Mouse (Mus musculus): ENCODE measurements around the gene Tmem240.
"Not testable (repeated sequence)": the region's sequence is repeated elsewhere in the genome, so short reads cannot be mapped to it uniquely, and the experiment has no call there.

Gene Tmem240

DNA sequence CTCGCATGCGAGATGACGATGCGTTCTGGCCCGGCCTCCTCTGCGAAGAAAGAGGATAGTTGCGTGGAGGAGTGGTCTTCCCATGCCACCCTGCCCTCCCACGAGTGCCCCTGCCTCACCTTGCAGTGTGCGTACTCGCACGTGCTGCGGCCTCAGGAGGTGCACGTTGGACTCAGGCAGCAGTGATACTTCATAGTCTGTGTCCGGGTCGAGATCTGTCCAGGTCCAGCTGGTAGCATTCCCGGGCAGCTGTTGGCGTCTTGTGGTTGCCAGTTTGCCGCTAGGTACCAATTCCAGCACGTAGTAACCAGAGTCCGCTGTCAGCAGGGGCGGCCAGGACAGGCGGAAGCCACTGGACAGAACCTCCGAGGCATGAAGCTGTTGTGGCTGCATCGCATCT, 36.0 kb downstream of the Tmem240 start:
- DNase-seq (ENCODE audit: low read depth) = no peak

DNA sequence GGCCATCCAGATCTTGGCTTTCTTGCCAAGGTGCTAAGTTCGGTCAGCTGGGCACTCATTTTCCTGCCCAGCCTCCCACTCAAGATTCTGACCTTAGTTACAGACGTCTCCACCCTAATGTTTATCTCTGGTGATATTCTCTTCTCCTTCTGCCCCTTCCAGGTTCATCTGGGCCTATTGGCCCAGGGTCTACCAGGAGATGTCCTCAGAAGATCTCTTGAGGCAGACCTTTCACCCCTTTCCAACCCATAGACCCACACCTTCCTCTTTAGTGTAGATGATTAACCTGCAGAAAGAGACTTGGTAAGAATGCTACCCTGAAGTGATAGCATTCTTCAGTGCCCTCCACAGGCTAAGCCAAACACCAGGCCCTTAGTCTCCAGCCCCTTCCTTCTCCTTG, 37.1 kb downstream of the Tmem240 start:
- DNase-seq (ENCODE audit: low read depth) = no peak

DNA sequence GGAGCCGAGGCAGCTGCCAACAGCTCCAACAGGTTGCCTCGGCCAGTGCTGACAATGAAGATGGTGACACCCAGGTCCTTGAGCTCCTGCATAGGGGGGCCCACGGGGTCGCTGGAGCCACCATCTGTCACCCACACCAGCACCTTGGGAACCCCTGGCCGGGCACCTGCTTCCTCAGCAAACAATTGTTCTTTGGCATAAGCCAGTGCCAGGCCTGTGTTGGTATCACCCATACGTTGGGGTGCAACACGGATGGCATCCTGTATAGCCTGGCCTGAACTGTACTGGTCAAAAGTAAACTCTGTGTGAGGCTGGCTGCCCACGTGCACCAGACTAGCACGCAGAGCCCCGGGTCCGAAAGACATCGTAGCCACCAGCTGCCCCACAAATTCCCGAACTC, 38.2 kb downstream of the Tmem240 start:
- DNase-seq (ENCODE audit: low read depth) = no peak

GRCm38 (mm10) chr4:155773335-155774078, 38.9 kb downstream of the Tmem240 start:
- DNase-seq (ENCODE audit: low read depth) = no peak

GRCm38 (mm10) chr4:155774280-155774754, 39.7 kb downstream of the Tmem240 start, which contains the start of gene Vwa1:
Gene Vwa1 (minus strand): TSS chr4:155774698.
- peak; percentile 73 for DNase-seq (ENCODE audit: low read depth)

- no peak for DNase-seq (ENCODE audit: low read depth)
Measured at GRCm38 (mm10) chr4:155774971-155775740, 40.6 kb downstream of the Tmem240 start.

- no peak for DNase-seq (ENCODE audit: low read depth)
Measured at GRCm38 (mm10) chr4:155775855-155776254, 41.3 kb downstream of the Tmem240 start.

DNA sequence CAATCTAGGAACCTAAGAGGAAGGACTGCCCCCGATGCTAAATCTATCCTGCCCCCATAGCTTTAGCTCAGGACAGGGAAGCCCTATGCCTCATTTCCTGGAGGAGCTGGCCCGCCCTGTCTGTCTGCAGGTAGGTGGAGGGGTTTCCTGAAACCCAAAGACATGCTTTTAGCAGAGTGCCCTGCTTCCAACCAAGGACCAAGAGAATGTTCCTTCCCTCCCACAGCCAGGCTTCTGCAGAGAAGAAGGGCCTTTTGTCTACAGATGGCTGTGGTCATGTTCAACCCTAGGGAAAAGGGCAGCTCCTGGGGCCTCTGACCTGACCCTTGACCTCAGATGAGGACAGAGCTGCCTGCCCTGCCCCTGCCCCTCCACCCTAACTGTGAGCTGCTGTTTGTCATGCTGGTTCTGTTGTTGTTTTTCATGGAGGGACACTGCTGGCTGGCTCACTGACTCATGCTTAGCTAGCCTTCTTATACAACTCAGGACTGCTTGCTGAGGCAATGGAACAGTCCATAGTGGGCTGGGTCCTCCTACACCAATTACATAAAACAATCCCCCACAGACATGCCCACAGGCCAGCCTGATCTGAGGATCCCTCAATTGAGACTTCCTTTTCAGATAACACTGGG, 42.2 kb downstream of the Tmem240 start:
- DNase-seq (ENCODE audit: low read depth) = no peak

DNA sequence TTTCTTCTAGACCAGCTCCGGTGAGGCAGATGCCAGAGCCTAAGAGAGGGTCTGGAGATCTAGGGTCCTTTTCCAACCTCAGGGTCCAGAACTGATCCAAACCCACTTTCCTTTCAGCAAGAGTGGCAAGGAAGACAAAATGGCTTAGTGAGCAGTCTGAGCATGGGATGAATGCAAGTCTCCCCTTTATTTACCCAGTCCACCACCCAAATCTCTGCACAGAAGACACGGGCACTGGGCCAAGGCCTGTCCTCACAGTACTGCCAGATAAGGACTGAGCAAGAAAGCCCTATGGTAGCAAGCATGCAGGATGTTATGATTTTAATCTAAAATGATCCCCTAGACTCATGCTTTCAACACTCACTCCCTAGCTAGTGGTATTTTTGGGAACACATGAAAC, 43.2 kb downstream of the Tmem240 start:
- DNase-seq (ENCODE audit: low read depth) = no peak

- no peak for DNase-seq (ENCODE audit: low read depth)
Measured at GRCm38 (mm10) chr4:155779498-155779897, 44.9 kb downstream of the Tmem240 start.

DNA sequence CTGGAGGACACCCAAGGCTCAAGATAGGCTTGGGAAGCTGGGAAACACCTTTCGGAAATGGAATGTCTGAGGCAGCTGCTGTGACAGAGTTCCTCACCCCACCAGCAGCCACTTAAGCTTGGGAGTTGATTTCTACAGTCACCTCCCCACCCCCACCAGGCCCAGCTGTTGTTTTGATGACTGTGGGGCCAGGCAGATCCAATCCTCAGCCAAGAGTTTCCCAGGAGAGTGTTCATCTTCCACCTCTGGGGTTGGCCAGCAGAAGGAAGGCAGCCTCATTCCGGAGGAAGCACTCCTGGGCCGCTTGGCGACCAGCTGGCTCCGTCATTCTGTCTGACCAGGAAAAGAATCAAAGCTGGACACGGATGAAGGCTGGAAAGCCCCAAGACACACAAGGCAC, 46.3 kb downstream of the Tmem240 start:
- DNase-seq (ENCODE audit: low read depth) = no peak

- DNase-seq (ENCODE audit: low read depth) = no peak
Measured at GRCm38 (mm10) chr4:155783486-155784080, 49.0 kb downstream of the Tmem240 start.

DNA sequence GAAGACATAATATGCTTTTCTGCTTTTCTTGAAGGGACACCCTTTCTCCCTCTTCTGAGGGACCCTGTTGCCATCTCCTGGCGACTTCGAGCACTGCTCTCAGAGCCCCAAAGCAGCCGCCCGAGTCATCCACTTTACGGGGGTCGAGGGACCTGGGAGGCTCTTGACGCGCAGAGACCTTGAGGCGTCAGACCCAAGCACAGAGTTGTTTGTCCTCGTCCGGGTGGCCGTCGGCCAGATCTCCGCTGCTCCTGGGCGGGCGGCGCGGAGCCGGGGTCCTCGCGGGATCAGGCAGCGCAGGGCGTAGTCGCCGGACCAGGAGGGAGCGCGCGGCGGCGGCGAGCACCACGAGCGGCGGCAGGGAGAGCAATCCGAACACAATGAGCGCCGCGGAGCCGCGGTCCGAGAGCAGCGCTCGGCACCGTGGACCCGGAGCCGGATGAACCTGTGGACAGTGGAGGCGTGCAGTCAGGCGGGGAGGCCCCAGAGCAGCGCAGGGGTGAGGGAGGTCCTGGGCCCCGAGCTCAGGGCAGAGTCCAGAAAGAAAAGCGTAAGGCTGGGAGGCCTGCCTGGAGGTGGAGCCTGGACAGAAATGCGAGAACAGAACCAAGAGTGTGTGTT, 49.6 kb downstream of the Tmem240 start:
- DNase-seq (ENCODE audit: low read depth) = no peak

- no peak for DNase-seq (ENCODE audit: low read depth)
Measured at GRCm38 (mm10) chr4:155785246-155785645, 50.6 kb downstream of the Tmem240 start.

DNA sequence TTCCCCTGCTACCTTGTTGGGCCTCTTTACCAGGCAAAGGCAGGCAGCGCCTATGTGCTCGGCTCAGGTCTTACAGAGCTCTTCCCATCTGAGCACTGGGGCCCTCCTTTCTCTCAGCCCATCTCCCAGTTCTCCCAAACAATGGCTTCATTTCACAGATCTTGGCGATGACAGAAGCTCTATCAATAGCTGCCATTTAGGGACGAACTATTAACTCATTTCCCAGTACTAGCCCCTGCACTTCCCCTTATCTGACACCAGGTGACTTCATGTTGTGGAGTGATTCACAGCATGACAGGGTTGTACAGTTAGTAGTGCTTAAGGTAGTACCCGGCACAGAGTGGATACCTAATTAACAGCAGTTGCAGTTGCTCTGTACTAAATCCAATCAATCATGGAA, 51.2 kb downstream of the Tmem240 start, which contains the start of gene Tmem88b:
Tmem88b (minus strand) TSS at position 56 of the 400 bp plus-strand sequence.
- peak; percentile 40 for DNase-seq (ENCODE audit: low read depth)

DNA sequence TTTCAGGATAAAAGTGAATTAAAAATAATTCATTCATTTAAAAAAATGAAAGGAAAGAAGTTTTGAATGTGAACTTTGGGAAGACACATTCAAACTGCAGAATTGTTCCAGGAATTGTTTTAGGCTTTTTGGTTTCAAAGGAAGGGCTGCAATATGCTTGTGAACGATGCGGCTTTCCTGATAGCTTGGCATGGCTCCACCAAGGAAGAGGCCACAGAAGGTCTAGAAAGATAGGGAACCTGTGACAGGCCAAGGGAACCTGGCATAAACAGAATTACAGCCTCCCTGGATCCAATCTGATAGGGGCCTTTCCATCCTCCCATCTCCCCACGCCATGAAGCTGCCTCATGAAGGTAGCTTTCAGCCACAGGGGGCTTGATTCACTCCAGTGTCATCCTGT, 53.7 kb downstream of the Tmem240 start:
- DNase-seq (ENCODE audit: low read depth) = no peak

DNA sequence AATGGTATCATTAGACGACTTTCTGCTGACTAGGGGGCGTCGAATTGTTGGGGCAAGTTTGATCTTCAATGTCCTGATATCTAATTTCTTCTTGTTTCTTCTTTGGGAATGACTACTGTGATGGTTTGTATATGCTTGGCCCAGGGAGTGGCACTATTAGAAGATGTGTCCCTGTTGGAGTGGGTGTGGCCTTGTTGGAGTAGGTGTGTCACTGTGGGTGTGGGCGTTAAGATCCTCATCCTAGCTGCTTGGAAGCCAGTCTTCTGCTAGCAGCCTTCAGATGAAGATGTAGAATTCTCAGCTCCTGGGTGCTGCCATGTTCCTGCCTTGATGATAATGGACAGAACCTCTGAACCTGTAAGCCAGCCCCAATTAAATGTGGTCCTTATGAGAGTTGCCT, 54.2 kb downstream of the Tmem240 start:
- DNase-seq (ENCODE audit: low read depth) = not testable (repeated sequence)

GRCm38 (mm10) chr4:155790021-155790489, 55.5 kb downstream of the Tmem240 start, which contains the start of gene Ankrd65:
Gene Ankrd65 (plus strand): TSS chr4:155790439.
- DNase-seq (ENCODE audit: low read depth) = no peak
